Mouse (Mus musculus): ENCODE data around the gene Ric8b.

Gene Ric8b

DNA sequence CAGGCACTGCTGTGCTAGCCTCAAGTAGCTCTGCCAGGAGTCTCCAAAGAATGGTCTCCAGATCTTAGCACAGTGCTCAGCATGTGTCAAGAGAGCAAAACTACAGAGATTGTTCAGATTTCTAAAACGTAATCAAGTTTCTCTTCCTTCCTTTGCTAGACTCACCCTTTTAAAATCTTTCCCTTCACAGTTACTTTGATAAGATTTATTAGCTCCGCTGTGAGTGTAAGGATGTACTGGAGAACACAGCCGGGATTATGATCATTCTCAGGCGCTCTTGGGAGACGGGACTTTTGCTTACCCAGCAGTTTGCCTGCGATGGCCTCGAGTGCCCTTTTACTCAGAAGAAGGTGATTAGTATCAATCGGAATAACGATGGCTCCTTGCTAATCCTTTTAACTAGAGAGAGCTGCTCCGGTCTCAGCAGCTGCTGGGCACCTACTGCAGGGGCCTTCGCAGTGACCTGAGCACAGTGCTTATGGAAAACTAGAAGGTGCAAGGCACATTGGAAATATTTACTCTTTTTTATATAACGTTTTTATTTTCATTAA is 43.0 kb downstream of the Ric8b start:
- DNase-seq (ENCODE audit: low read depth, low spot score), result no peak

DNA sequence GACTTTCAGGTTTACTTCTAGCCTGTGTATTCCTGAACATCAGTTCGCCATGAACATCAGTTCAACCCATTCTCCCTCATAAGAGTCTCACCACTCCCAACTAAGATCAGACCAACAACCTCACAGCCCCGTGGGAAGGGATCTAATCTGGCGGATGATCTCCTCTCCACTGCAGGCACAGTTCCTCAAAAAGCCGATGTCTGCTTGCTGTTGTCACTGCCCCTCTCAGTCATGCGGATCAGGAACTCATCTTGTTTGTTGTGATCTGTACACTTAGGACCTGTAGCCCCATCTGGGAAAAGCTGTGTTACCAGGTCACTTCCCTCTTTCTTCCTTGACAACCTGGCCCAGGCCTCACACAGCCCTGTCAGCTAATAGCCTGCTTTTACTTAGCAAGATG is 45.7 kb downstream of the Ric8b start:
- DNase-seq (ENCODE audit: low read depth, low spot score), result no peak

DNA sequence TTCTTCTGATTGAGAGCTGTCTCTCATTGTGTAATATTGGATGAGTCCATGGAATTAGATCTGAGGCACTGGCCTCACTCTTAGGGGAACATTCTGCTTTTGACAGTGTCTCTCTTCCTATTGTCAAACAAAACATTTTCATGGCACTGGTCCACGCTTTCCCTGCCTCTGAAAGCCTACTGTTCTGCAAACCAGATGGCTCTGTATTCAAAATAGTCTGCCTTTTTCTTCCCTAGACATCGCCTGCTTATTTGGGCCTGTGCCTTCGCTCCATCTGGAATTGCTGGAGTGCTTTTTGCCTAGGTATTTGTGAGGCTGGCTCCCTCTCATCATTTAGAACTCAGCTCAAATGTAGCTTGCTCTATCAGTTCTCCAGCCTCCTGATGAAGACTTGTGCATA is 46.3 kb downstream of the Ric8b start:
- DNase-seq (ENCODE audit: low read depth, low spot score), result no peak

DNA sequence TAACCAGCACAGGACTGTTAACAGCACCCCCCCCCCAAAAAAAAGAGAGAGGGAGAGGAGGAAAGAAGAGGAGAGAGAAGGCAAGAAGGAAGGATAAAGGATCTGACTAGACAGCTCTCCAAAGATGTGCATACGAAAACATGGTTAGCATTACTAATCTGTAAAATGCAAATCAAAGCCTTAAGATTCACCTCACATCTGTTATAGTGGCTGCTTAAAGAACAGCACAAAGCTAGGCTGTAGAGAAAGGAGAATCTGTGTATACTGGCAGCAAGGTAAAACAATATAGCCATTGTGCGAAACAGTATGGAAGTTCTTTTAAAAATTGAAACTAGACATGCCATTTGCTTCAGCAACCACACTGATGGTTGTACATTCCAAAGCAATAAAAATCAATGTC is 49.1 kb downstream of the Ric8b start:
- no peak for DNase-seq (ENCODE audit: low read depth, low spot score)

DNA sequence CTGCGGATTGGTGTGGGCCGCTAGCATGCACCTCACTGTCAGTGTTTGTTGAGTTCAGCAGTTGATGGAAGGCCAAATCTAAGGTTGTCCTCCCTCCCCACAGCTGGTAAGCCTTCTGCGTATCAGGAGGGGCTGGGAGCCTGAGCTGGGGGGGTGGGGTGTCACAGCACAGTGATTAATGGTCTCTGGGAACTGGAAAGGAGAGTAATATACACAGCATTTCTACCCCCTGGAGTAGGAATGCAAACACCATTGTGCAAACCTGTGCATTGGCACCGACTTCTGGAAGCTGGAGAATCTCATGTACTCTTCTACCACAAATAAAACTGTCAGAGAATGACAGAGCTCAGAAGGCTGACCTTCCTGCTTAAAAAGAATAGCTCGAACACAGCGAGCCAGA is 50.2 kb downstream of the Ric8b start:
- no peak for DNase-seq (ENCODE audit: low read depth, low spot score)

DNA sequence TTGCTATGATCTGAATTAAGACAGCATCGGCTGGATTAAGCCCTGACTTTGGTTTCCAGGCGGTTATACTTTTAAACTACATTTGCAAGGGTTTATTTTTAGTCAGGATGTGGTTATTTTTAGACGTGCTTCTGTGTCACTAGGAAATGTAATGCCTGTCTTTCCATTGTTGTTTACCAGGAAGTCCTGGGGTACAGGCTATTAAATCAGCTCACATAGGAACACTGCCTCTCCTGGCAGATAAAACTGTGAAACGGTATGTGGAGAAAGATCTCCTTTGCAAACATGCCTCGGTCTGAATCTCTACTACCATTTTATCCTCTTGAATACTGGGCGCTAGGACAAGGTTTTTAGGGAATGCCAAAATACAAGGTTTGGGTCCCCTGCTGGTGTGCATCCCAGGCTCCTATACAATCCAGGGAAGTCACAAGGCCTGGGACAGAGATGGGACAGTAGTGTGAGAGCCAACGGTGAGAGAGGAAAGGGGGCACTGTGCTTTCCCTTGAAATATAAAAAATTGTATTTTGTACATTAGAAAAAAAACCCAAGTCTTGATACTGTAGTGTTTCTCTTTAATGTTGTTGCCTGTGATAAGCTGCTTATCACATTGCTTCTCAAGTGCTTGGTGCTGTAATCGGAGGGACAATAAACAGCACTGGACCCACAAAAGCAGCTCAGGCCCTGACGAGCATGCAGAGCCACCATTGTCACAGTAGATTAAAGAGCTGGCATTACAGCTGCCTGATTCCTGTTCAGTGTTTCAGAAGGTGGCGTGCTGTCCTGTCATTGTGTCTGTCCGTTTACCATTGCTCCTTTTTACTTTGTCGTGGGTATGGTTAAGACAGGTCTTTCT is 51.7 kb downstream of the Ric8b start:
- DNase-seq (ENCODE audit: low read depth, low spot score), result no peak

DNA sequence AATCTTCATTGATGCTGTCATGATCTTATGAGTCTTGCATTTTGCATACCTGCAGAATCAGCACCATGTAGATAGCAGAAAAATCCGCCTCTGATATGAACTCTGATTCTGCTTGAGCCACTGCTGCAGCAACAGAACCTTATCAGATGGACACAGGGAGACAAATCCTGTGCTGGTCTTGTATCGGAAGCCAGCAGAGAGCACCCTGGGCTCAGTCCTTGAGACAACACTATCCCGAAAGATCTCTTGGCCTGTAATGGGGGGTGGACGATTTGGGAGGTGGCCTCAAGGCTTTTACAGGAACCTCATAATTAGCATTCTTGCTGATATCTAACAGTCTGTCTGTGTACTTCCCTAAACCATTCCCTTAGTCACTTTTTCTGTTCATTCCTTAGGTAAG is 57.8 kb downstream of the Ric8b start:
- no peak for DNase-seq (ENCODE audit: low read depth, low spot score)

DNA sequence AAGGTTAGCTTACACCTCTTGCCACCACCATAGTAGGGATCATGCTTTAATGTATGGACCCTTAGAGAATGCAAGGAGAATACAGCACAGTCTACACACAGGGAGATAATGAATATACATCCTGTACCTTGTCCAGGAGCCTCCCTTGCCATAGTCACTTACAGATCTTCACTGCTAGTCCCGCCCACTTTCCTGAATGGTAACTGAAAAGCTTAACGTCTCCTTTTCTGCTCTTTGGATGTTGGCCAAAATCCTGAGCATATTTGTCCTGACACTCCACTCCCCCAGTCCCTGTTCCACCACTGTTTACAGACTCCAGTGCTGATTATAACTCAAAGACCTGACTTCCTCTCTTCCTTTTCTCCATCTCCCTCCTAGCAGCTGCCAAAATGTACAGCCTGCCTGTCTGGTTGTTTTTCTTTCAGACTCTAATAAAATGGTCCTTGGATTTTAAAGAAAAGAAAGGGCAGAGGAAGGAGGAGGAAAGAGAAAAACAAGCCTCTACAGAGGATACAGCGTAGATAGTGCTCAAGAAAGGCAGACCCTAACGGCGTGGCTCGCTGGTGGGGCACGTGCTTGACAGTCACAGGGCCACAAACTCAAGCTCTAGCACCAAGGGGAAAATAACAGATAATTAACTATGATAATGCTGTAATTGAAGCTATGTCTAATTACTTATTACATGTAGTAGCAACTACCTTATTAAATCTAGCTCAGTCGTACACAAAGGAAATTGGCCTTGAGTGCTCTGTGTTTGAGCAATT is 59.4 kb downstream of the Ric8b start:
- no peak for DNase-seq (ENCODE audit: low read depth, low spot score)

DNA sequence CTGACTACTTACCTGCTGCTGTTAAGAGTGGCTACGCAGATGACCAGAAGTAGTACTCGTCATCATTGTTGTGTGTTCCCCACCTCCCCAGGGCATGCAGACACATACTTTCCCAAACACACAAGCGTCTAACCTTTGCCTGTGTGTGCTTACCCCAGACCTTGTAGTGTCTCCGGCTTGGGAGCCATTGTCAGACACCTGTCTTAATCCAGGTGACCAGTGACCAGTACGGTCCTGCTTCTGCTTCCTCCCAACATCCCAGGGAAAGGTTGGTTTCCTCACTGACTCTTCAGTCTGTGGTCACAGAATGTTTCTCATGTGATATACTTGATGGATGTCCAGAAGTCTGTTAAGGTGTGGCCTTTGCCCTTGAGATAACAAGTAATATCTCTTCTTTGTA is 62.9 kb downstream of the Ric8b start:
- no peak for DNase-seq (ENCODE audit: low read depth, low spot score)

DNA sequence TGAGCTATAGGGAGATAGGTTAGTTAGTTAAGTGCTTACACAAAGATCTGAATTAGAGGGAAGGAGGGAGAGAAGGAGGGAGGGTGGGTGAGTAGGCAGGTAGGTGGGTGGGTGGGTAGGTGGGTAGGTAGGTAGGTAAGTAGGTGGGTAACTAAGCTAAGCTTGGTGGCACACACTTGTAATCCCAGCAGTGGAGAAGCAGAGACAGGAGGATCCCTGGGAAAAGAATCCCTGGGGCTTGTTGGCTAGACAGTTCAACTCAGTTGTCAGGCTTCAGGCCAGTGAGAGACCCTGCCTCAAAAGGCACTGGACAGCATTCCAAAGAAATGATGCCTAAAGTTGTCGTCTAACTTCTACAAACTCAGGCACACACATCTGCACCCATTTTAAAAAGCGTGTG is 64.0 kb downstream of the Ric8b start:
- no peak for DNase-seq (ENCODE audit: low read depth, low spot score)

DNA sequence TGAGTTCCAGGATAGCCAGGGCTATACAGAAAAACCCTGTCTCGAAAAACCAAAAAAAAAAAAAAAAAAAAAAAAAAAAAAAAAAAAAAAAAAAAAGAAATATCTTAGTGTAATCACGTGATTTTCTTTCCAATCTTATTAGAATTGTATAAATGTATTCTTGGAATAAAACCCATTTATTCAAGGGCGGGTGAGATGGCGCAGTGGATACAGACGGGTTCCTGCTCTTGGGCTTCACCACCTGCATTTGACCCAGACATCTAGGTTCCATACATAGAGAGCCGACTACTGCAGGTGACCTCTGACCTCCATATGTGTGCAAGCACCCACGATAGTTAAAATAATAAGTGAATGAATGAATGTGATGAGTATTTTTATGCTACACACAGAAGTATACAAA is 65.3 kb downstream of the Ric8b start:
- no peak for DNase-seq (ENCODE audit: low read depth, low spot score)

DNA sequence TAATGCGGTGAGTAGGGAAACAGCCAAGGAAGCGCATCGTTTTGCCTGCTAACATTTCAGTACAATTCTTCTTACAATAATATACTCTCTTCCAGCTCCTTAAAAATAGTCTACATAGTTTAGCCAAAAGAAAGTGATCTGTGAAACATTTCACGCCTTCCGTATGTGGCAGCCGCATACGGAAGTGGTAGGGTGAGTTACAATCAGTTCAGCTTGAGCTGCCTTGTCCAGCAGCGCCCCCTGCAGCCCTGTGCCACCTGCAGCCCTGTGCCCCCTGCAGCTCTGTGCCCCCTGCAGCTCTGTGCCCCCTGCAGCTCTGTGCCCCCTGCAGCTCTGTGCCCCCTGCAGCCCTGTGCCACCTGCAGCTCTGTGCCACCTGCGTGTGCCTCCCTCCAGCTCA is 68.5 kb downstream of the Ric8b start:
- no peak for DNase-seq (ENCODE audit: low read depth, low spot score)

DNA sequence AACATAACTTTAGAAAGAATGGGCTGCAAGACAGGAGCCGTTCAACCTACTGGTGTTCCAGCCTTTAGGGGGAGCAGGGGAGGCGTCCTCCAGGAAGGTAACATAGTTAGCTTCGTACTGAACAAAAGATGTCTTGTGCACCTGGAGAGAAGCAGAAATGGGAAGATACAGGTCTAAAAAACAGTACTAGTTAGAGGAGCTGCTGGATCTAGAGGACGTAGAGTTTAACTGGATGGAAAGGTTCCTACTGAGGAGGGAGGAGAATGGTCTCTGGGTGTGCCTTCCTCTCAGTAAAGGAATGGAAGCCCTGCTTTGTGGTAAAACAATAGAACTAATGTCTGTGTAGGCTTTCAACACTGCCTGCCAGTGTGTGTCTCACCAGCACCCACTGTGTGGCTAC is 70.2 kb downstream of the Ric8b start:
- DNase-seq (ENCODE audit: low read depth, low spot score), result peak; percentile 46

DNA sequence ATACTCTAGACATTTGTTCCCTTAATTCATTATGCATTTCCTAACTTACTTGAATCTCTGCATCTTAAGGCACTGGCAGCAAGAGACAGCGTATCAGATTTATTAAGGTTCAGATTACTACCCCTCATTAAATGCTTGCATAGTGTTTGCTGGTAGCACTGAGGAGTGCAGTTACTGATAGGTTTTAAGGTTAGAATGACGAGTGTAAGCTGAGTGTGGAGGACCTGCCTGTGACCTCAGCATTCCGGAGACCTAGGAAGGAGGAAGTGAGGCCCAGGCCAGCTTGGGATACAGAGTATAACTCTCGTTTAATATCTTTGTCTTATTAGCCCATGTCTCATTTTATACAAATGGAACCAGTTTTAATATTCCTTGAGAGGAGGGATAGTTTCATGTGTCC is 71.2 kb downstream of the Ric8b start:
- DNase-seq (ENCODE audit: low read depth, low spot score), result no peak

DNA sequence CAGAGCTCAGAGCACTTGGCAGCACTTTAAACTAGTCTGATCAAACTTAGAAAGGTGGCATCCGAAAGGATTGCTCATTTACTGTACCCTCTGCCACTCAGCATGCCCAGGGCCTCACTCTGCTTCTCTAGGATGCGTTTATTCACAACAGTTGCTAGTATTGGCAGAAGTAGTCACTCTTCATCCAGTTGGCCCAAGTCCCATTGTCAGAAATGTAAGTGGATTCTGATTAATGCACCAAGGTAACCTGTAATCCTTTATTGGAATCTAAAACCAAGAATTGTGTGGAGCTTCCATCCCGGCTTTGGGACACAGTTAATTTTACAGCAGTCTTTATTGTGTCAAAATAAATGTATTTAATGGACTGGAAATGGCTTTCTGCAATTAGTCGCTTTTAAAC is 76.9 kb downstream of the Ric8b start:
- no peak for DNase-seq (ENCODE audit: low read depth, low spot score)

DNA sequence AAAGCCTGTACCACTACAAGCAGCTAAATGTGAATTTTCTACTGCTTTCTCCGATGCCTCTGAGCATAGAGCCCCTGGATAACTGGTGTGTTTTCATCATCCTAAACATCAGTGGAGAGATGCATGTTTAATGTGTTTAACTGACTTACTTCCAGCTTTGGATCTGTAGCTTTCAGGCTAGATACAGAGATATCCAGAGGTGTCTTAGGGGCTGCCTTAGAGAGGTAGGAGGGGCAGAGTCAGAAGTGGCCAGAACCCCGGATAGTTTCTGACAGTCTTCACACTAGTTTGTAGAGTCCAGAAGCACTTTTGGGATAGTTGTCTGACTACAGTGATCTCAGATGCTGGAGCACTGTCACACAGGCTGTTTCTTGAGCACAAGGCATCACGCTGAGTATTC is 77.6 kb downstream of the Ric8b start:
- no peak for DNase-seq (ENCODE audit: low read depth, low spot score)

DNA sequence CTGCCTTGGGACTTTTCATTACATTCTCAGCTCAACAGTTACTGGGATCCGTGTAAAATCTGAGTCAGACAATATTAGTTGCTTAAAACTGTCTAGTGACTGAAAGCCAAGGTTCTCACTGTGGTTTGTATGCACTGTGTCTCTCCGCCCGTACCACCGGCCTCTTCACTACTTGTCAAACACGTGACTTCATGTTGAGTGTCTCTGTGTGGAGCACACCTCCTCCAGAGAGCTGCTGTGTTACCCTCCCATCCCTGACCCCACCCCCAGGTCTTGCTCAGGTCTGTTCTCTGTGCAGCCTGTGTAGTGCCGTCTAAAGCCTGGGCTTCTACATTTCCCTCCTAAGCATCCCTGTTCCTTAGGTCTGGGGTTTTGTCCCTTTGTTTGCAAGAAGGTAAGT is 79.0 kb downstream of the Ric8b start:
- DNase-seq (ENCODE audit: low read depth, low spot score), result no peak

DNA sequence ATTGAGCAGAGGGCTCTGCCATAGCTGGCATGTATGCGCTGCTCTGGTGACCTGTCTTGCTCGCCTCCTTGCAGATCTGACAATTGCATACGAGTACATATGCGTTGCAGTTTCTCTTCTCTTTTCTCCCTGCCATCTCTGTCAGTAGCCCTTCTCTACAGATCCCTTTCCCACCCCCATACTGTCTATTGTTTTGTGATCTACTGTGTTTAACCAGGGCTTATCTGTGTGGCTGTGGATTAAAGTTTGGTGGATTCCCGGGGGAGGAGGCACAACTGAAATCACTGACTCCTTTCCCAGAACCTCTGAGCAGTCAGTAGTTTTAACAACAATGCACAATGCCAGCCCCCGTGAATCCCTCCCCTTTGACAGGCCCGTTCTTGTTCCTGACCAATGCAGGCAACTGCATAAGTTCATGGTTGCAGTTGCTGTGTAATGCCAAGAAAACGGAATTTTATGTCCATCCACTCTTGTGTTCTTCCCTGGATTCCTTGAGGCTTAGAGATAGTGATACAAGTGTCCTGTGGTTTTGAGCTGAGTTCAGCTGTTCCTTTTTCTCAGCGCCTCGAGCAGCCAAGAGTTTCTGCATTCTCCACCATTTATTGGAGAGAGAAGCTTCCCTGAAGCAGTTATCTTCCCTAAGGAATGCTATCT is 80.3 kb downstream of the Ric8b start:
- no peak for DNase-seq (ENCODE audit: low read depth, low spot score)

DNA sequence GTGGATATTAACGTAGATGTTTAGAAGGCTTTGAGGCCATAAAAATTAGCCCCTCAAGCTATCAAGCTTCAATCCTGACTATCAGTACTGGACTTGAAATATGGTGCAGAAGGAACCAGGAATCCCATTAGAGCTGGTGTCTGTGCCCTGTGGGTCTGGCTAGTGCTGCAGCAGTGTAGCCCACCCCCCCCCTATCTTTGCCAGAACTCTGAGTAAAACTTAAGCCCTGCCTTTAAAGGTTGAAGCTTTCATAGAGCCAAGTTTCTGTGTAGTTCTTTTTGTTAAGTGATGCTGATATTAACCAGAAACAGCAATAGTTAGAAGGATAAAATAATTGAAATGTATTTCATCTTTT is 80.8 kb downstream of the Ric8b start:
- DNase-seq (ENCODE audit: low read depth, low spot score), result no peak

DNA sequence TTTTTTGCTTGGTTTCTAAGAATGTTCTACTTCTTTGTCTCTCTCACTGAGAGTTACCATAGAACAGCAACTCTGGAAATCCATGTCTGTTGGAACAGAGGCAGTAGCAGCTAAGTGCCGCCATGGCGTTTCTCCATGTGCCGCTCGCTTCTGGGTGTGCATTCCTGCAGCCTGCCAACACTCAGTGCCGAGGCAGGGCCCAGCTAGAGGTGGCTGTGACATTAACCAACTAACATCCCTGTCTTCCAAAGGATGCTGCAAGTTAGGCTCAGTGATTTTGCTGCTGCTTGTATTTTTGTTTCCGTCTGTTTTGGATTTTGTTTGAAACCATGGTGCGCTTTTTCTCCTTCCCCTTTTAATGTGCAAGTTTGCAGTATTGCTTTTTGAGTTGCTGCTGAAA is 84.5 kb downstream of the Ric8b start:
- no peak for DNase-seq (ENCODE audit: low read depth, low spot score)

DNA sequence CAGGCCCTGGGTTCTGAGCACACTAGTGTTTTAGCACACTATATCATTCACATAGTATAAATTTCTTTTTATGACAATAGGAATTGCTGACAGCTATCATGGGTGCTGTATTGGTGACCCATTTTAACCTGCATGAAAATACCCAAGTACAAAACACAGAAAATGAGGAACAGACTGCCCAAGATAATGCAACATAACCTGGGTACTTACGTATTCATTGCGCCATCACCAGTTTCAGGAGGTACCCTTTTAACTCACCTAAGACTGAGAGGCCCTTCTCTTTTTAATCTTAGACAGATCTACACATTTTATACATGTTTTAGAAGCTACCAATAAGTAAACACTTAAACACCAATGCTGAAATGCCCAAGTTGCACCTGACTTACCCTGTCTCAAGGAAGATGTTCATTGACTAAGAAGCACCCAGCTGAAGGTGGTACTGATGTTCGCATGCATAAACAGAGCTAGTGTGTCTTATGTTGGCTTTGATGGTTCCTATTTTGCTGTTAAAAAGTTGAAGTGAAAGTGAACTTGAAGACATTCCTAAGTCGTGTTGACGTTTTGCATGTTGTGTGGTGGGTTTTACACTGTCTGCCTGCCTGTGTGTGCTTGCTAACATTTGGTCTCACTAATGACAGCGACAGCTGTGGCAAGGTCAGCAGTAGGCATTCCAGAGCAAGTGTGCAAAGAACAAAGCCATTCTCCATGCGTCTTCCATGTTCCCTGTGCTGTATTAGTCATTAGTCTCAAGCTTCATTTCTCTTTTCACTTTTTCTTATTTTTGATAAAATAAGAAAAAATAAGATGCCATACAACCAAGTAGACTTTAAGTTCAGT is 86.0 kb downstream of the Ric8b start:
- DNase-seq (ENCODE audit: low read depth, low spot score), result no peak
